Mouse (Mus musculus): Measurements from ENCODE around the gene Loxl3. TPM values are rescaled to one million over a fixed set of nuclear protein-coding genes. Genes with fewer than 3 reads are reported as not detected.

Loxl3 gene
- polyA plus RNA-seq, 1 experiment = 0.01 TPM

DNA sequence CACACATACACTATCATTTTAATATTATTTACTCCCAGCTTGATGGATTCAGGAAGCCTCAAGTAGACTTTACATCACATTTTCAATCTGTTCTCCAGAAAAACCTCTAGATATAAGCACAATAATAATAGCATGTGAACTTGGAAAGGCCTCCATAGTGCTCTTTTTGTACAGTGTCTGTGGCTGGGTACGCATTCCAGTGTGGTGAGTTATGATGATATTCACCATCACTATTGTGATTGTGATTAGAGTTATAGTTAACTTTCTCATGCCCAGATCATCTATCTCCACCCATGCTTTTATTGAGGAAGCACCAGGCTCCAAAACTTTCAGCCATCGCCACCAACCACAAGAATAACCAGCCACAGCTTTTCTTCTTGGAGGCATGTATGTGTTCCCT lies 10.2 kb upstream of the Loxl3 start:
- TF ChIP-seq GATA1 (IDR thresholded peaks at IDR 0.05; ENCODE audit: low read length) (no peak), TAL1 (IDR thresholded peaks at IDR 0.05; ENCODE audit: low read length) (no peak)
- Histone ChIP-seq H3K27me3 (ENCODE audit: control insufficient read depth) (no peaks in the 10 kb centered on the region), H3K9me3 (ENCODE audit: control insufficient read depth, low read length) (no peaks in the 10 kb centered on the region), H3K4me3 (replicated peaks) (no peak overlapping the region), H3K36me3 (ENCODE audit: control insufficient read depth) (peaks cover 77% of the 10 kb centered on the region), H3K4me1 (ENCODE audit: control insufficient read depth) (peaks cover 91% of the 10 kb centered on the region)

DNA sequence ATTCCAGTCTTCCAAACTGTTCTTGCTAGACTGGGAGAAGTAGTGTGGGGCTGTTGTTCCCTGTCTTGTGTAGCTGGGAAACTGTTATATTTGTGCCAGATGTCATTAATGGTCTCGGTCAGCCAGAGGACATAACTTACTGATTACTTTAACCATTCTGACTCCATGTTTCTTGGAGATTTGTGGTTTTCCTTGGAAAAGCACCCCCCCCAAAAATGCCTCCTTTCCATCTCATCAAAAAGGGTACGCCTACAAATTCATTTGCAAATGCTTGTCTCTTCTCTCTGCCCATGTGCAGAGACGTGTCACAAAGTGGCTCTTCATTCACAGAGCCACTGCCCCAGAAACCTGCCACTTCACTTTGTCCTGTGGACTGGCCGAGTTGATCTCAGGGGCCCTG lies 9.6 kb upstream of the Loxl3 start:
- peaks cover 90% of the 10 kb centered on the region for H3K4me1 ChIP-seq (ENCODE audit: control insufficient read depth)
- TF ChIP-seq GATA1 (IDR thresholded peaks at IDR 0.05; ENCODE audit: low read length) = no peak
- TF ChIP-seq TAL1 (IDR thresholded peaks at IDR 0.05; ENCODE audit: low read length) = no peak
- no peak overlapping the region for H3K4me3 ChIP-seq (replicated peaks)
- H3K27me3 ChIP-seq (ENCODE audit: control insufficient read depth) = no peaks in the 10 kb centered on the region
- H3K36me3 ChIP-seq (ENCODE audit: control insufficient read depth) = peaks cover 79% of the 10 kb centered on the region
- no peaks in the 10 kb centered on the region for H3K9me3 ChIP-seq (ENCODE audit: control insufficient read depth, low read length)

DNA sequence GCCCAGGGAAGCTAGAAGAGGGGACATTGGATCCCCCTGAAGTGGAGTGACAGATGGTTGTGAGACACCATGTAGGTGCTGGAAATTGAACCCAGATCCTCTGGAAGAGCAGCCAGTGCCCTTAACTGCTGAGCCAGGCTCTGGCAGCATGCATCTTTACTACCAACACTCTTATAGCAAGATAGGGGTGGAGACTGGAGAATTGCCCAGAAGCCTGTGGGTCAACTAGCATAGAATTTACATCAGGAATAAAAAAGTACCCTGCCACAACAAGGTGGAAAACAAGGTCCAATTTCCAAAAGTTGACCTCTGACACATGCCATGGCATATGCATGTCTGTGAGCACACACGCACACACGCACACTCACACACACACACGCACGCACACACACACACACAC lies 8.8 kb upstream of the Loxl3 start:
- H3K36me3 ChIP-seq (ENCODE audit: control insufficient read depth) = peaks cover 83% of the 10 kb centered on the region
- H3K27me3 ChIP-seq (ENCODE audit: control insufficient read depth) = no peaks in the 10 kb centered on the region; the same call in 1 of the 2 replicates
- no peaks in the 10 kb centered on the region for H3K9me3 ChIP-seq (ENCODE audit: control insufficient read depth, low read length)
- no peak for TF ChIP-seq TAL1 (IDR thresholded peaks at IDR 0.05; ENCODE audit: low read length)
- TF ChIP-seq GATA1 (IDR thresholded peaks at IDR 0.05; ENCODE audit: low read length) = no peak
- peaks cover 88% of the 10 kb centered on the region for H3K4me1 ChIP-seq (ENCODE audit: control insufficient read depth)
- H3K4me3 ChIP-seq (replicated peaks) = no peak overlapping the region

DNA sequence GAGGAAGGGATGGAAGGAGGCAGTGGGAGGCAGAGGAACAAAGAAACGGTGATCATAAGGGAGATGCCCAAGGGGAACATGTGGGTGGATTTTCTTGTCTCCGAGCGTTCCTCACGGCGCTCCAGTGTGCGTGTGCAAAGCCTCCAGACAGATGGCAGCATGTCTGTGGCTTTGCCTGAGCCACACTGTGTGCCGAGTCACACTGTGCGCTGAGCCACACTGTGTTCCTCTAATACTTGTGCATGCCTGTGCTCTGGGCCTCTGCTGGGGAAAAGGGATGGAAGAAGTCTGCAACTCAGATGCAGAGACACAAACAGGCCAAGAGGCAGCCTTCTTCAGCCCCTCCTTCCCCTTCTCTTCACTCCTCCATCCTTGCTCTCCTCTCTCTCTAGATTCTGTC lies 6.7 kb upstream of the Loxl3 start:
- peaks cover 88% of the 10 kb centered on the region for H3K36me3 ChIP-seq (ENCODE audit: control insufficient read depth)
- no peak overlapping the region for H3K4me3 ChIP-seq (replicated peaks)
- no peaks in the 10 kb centered on the region for H3K9me3 ChIP-seq (ENCODE audit: control insufficient read depth, low read length)
- peaks cover 88% of the 10 kb centered on the region for H3K4me1 ChIP-seq (ENCODE audit: control insufficient read depth)
- TF ChIP-seq TAL1 (IDR thresholded peaks at IDR 0.05; ENCODE audit: low read length) = no peak
- no peak for TF ChIP-seq GATA1 (IDR thresholded peaks at IDR 0.05; ENCODE audit: low read length)
- H3K27me3 ChIP-seq (ENCODE audit: control insufficient read depth) = peaks cover 3% of the 10 kb centered on the region; the same call in 1 of the 2 replicates

DNA sequence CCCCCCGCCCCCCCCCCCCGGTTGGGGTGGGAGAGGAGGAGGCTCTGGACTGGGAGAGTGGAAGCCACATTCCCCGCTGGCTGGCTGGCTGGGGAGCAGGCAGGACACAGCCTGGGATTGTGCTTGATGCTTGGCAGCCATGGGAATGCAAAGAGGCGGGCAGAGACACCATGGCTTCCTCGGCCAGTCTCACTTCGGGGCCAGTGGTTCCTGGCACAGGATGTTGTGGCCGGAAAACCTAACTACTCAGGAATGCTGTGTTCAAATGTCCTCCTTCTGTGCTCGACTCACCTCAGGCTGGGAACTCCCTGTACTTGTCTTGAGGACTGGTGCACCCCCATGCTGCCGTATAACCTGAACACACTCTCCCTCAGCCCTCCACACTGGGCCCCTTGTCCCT lies 6.3 kb upstream of the Loxl3 start:
- no peak overlapping the region for H3K4me3 ChIP-seq (replicated peaks)
- TF ChIP-seq TAL1 (IDR thresholded peaks at IDR 0.05; ENCODE audit: low read length) (no peak), GATA1 (IDR thresholded peaks at IDR 0.05; ENCODE audit: low read length) (no peak)
- no peaks in the 10 kb centered on the region for H3K9me3 ChIP-seq (ENCODE audit: control insufficient read depth, low read length)
- peaks cover 3% of the 10 kb centered on the region; the same call in 1 of the 2 replicates for H3K27me3 ChIP-seq (ENCODE audit: control insufficient read depth)
- peaks cover 90% of the 10 kb centered on the region for H3K36me3 ChIP-seq (ENCODE audit: control insufficient read depth)
- H3K4me1 ChIP-seq (ENCODE audit: control insufficient read depth) = peaks cover 88% of the 10 kb centered on the region

DNA sequence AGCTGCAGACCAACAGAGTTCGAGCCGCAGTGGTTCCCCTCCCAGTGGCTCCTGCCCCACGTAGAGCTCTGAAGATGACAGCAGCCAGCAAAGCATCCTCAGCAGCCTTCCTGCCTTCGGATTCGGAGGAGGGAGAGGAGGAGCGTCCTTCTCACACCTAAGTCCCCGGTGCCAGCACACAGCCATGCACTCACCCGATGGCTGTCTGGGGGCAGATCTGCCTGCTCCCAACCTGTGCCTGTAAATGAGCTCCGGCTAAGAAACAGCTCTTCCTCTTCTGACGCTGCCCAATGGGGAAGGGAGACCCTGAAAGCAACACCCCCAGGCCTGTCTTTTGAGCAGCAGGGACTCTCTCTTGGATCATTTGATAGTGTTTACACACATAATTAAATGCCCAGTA lies 4.2 kb upstream of the Loxl3 start:
- H3K4me3 ChIP-seq (replicated peaks) = no peak overlapping the region
- no peaks in the 10 kb centered on the region for H3K9me3 ChIP-seq (ENCODE audit: control insufficient read depth, low read length)
- H3K27me3 ChIP-seq (ENCODE audit: control insufficient read depth) = peaks cover 14% of the 10 kb centered on the region
- no peak for TF ChIP-seq GATA1 (IDR thresholded peaks at IDR 0.05; ENCODE audit: low read length)
- peaks cover 75% of the 10 kb centered on the region for H3K36me3 ChIP-seq (ENCODE audit: control insufficient read depth)
- peaks cover 84% of the 10 kb centered on the region for H3K4me1 ChIP-seq (ENCODE audit: control insufficient read depth)

DNA sequence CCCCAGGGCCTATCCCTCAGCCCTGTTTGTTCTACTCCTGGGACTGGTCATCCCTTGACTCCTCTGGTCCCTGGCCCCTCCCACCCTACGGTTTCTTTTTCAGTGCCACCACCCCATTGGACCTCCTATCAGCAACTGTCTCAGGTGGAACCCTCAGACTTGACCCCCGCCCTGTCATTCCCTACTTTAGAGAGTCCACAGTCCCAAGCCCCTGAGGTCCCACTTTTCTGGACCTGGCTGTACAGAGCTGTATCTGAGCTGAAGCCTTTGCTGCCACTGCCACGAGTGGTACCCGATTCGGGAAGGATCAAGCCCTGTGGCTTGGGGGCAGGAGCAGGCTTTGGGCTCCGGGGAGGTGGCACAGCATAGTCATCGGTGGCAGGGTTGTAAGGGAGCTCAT lies 2.9 kb upstream of the Loxl3 start:
- Histone ChIP-seq H3K4me1 (ENCODE audit: control insufficient read depth) (peaks cover 87% of the 10 kb centered on the region), H3K9me3 (ENCODE audit: control insufficient read depth, low read length) (no peaks in the 10 kb centered on the region), H3K36me3 (ENCODE audit: control insufficient read depth) (peaks cover 65% of the 10 kb centered on the region), H3K27me3 (ENCODE audit: control insufficient read depth) (peaks cover 25% of the 10 kb centered on the region), H3K4me3 (replicated peaks) (peak overlapping the region; percentile 74)
- no peak for TF ChIP-seq TAL1 (IDR thresholded peaks at IDR 0.05; ENCODE audit: low read length)
- no peak for TF ChIP-seq GATA1 (IDR thresholded peaks at IDR 0.05; ENCODE audit: low read length)

DNA sequence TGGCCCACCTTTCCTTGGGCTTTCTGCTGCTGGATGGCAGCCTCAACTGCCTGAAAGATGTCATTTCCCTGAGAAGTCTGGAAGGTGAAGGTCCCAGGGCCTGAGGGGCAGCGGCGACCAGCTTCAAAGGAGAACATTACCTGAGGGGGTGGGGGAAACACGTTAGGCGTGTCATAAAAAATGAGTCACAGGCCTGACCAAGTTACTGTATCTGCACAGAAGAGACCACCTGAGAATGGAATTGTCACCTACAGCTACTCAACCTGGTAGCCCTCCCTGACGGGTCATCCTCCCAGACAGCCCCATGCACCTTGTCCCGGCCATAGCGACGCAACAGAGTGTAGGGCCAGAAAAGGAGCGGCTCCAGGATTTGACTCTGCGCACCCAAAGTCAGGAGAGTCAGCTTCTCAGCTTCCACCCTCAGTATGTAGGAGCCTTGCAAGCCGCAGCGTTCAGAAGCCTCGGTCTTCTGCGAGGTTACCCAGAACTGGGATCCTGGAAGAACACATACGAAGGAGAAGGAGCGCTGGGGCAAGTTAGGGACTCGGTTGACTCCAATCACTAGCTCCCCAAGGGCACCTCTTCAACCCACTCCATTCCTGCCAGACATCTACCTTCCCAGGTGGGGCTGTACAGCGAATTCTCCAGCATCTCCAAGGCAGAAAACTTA lies 1.9 kb upstream of the Loxl3 start:
- no peaks in the 10 kb centered on the region for H3K9me3 ChIP-seq (ENCODE audit: control insufficient read depth, low read length)
- no peak for TF ChIP-seq GATA1 (IDR thresholded peaks at IDR 0.05; ENCODE audit: low read length)
- no peak for TF ChIP-seq TAL1 (IDR thresholded peaks at IDR 0.05; ENCODE audit: low read length)
- H3K27me3 ChIP-seq (ENCODE audit: control insufficient read depth) = peaks cover 25% of the 10 kb centered on the region
- peak overlapping the region; percentile 74 for H3K4me3 ChIP-seq (replicated peaks)
- peaks cover 87% of the 10 kb centered on the region for H3K4me1 ChIP-seq (ENCODE audit: control insufficient read depth)
- H3K36me3 ChIP-seq (ENCODE audit: control insufficient read depth) = peaks cover 56% of the 10 kb centered on the region

DNA sequence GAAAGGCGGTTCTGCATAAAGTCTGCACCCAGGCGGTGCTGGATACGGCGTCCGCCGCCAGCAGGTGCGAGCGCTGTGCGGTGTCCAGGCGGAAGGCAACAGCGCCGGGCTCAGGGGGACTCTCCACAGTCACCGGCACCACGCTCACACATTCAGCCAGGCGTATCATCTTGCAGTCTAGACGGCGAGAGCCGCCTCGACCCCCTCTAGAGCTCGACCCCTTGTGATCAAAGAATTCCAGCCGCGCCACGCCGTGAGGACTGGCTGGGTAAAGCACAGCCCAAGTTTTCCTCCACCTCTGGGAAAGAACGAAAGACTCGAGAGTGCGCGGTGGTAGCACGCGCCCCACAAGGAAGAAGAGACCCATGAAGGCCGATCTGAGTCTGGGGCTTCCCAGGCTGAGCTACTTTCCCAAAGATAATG lies 1.2 kb upstream of the Loxl3 start:
- H3K4me3 ChIP-seq (replicated peaks) = peak overlapping the region; percentile 74
- TF ChIP-seq TAL1 (IDR thresholded peaks at IDR 0.05; ENCODE audit: low read length) (no peak), GATA1 (IDR thresholded peaks at IDR 0.05; ENCODE audit: low read length) (no peak)
- H3K9me3 ChIP-seq (ENCODE audit: control insufficient read depth, low read length) = no peaks in the 10 kb centered on the region
- H3K4me1 ChIP-seq (ENCODE audit: control insufficient read depth) = peaks cover 85% of the 10 kb centered on the region
- peaks cover 25% of the 10 kb centered on the region for H3K27me3 ChIP-seq (ENCODE audit: control insufficient read depth)
- peaks cover 49% of the 10 kb centered on the region for H3K36me3 ChIP-seq (ENCODE audit: control insufficient read depth)

Measured in erythroblast, embryonic 14.5 days (primary cell).